Mouse (Mus musculus) liver, adult 10 weeks (tissue): ENCODE results near the gene Ighmbp2. TPM values are rescaled to one million over a fixed set of nuclear protein-coding genes. Genes with fewer than 3 reads are reported as not detected.

Experiments used
- polyA plus RNA-seq: library from polyadenylated mRNA; stranded (reverse); fragments of 350-450 nt; fragmentation: Illumina TruSeq; extraction: RNeasy Lipid Tissue Mini Kit (QIAGEN cat#74804); gene quantifications from one replicate; pipeline ENCODE4 v1.2.3, GENCODE M21; 2014; ENCODE audit warnings: low read depth, low replicate concordance

The Ighmbp2 gene
- polyA plus RNA-seq: 0.24 TPM

GRCm38 (mm10) chr19:3282572-3283467 is at the start of gene Ighmbp2, which contains the start of gene Mrpl21:
Gene Ighmbp2, minus strand, starts transcription at chr19:3283017.
Gene Mrpl21, plus strand, starts transcription at chr19:3282901.

DNA sequence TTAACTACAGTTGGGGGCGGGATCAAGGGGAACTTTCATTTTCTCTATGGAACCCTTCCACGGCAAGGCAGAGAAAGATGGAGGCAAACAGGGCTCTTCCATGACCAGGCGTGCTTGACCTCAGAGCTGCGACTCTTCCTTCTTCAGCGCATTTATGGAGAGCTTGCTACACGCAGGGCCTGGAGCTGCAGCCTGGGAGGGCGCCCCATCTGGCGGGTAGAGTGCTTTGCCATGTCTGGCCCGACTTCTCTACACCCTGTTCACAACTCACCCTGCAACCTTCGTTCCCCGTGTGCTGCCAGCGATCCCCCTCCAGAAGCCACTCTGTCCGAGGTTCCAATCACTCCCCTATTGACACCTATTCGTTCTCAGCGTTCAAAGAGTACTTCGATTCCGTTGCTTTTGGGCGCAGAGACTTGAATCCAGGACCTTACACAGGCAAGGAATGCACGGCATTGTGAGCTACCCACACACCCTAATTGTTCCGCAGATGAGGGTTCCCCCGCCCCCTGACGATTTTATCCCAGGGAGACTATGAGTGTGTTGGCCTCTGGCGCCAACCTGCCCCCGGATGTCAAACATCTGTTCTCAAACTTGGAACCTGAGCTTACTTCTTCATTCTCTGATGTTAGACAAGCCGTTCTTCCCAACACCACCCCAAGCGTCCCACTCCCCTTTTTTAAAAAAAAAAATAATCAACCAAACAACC is 39.6 kb upstream of the Ighmbp2 start, which contains the start of gene Cpt1a:
Cpt1a (plus strand) TSS at position 74 of the 709 bp plus-strand sequence.

Other genes with a start within 250 kb of the Ighmbp2 start
- gene Mrpl21, start 116 bp downstream of the Ighmbp2 start, polyA plus RNA-seq: 33.6 TPM
- 118 TPM for gene Cpt1a, start 39.3 kb upstream of the Ighmbp2 start, polyA plus RNA-seq
- gene Tesmin, start 105.8 kb upstream of the Ighmbp2 start, polyA plus RNA-seq: not detected
- not detected for gene Gal, start 131.5 kb upstream of the Ighmbp2 start, polyA plus RNA-seq